ENCODE assay signal across 8 mouse cellular contexts in genomic region chr4:93335118-93336003, GRCm38 (mm10). TPM values are rescaled to one million over a fixed set of nuclear protein-coding genes. Genes with fewer than 3 reads are reported as not detected.
DNase-seq lines count a peak whose midpoint lies in the region; ATAC-seq and TF ChIP-seq lines count a peak whose summit lies in the region.

Gene Tusc1, minus strand, starts transcription at chr4:93335511.

- H3K27ac ChIP-seq in hindbrain, embryonic 13.5 days = peak within 1 kb of the TSS; percentile 98

- H3K4me3 ChIP-seq in hindbrain, embryonic 13.5 days = peak within 1 kb of the TSS; percentile 74

- CTCF ChIA-PET in Patski (lab: Charles Lee) = interaction anchor here (1.6 kb wide), 1 partner anchor 17 kb away, joined by 3 read pairs; no protein-coding TSS in a partner anchor

- H3K9ac ChIP-seq in hindbrain, embryonic 13.5 days = peak within 1 kb of the TSS; percentile 92

- peaks cover 5% of the 10 kb centered on the region for H3K4me1 ChIP-seq in hindbrain, embryonic 13.5 days (replicated peaks)

- no peaks in the 10 kb centered on the region for H3K27me3 ChIP-seq in Patski
- no peaks in the 10 kb centered on the region for H3K27me3 ChIP-seq in hindbrain, embryonic 13.5 days

- no peak for TF ChIP-seq CTCF in Patski (IDR thresholded peaks at IDR 0.05)

- POLR2A ChIA-PET in Patski (lab: Charles Lee) = no interaction called here

- no peaks in the 10 kb centered on the region for H3K9me3 ChIP-seq in hindbrain, embryonic 13.5 days

- in situ Hi-C loops in Patski (cut with MboI; ENCODE audit: low pct_unique_long_range_greater_than_20kb) = no loop called here

- no peak for DNase-seq in Patski (ENCODE audit: low read depth, low spot score)
- peak; percentile 89 to 90 for DNase-seq in cerebellum, postnatal 10 days
- peak; percentile 49 to 58 for DNase-seq in frontal cortex, postnatal 14 days (ENCODE audit: low spot score in 2 of 2)
- peak; percentile 62 to 74 for DNase-seq in layer of hippocampus, postnatal 25 days (ENCODE audit: extremely low spot score in 1 of 2, low spot score in 1 of 2)
- peak; percentile 81 for DNase-seq in lung, postnatal 14 days
- peak; percentile 92 for DNase-seq in retina, postnatal 1 day
- peak; percentile 75 to 84 for DNase-seq in urinary bladder, adult 18-20 months (ENCODE audit: low spot score in 2 of 2)

- WGBS in hindbrain, embryonic 13.5 days = 2% methylated on average over 58 of the region's 97 CpGs

- H3K36me3 ChIP-seq in hindbrain, embryonic 13.5 days = no peaks in the 10 kb centered on the region

- H3K4me2 ChIP-seq in hindbrain, embryonic 13.5 days = peak within 1 kb of the TSS; percentile 90

- ATAC-seq in Patski = peak; percentile 84
- ATAC-seq in hindbrain, embryonic 13.5 days (ENCODE audit: low FRiP score) = peak; percentile 94

RNA-seq across cellular contexts. Expression of gene Tusc1, which starts in this region (rescaled TPM):
- 6.3 TPM for polyA plus RNA-seq in Patski (2021)
- polyA plus RNA-seq in hindbrain, embryonic 13.5 days (2015; fragmentation: Nextera tagmentation; extraction: Ambion mirVana) = 8.9 and 10.4 TPM in 2 replicates
- total RNA-seq in layer of hippocampus, postnatal 25 days (2021) = 10 to 100 TPM; 13.9 to 15.2 TPM
